Mouse (Mus musculus) hindbrain, embryonic 14.5 days (tissue): ENCODE results near the gene Ncstn. TPM values are rescaled to one million over a fixed set of nuclear protein-coding genes. Genes with fewer than 3 reads are reported as not detected.
A peak's percentile ranks its signal among the peaks of the same experiment; 100 is the strongest.

Source experiments
- ATAC-seq: fragments of 200-750 bp; cut with Nextera tagmentation; 2 replicates; pipeline ENCODE4 v1.8.0; 2017; ENCODE audit warnings: moderate number of reproducible peaks, mild to moderate bottlenecking, moderate TSS enrichment, moderate library complexity; ENCODE audit not compliant: low FRiP score
- DNase-seq: peaks from one replicate; pipeline ENCODE4 v3.0.0-alpha.2; 2015; ENCODE audit warnings: low spot score
- H3K27ac ChIP-seq: fragments of 300-500 bp; sonication (generic); 2 replicates; pipeline ENCODE4 v1.5.1; 2014; ENCODE audit warnings: mild to moderate bottlenecking, moderate library complexity
- H3K27me3 ChIP-seq: fragments of 300-500 bp; sonication (generic); 2 replicates; pipeline ENCODE4 v1.6.1; 2014; ENCODE audit warnings: mild to moderate bottlenecking, low read length, mixed read lengths; ENCODE audit not compliant: control insufficient read depth, insufficient read depth
- H3K36me3 ChIP-seq: fragments of 300-500 bp; sonication (generic); replicated peaks from 2 replicates; pipeline ENCODE4 v1.6.1; 2014; ENCODE audit not compliant: control insufficient read depth, insufficient read depth
- H3K4me1 ChIP-seq: fragments of 300-500 bp; sonication (generic); replicated peaks from 2 replicates; pipeline ENCODE4 v1.6.1; 2014; ENCODE audit warnings: antibody characterized with exemption, low read length, mixed read lengths; ENCODE audit not compliant: control insufficient read depth, insufficient read depth
- H3K4me2 ChIP-seq: fragments of 300-500 bp; sonication (generic); replicated peaks from 2 replicates; pipeline ENCODE4 v1.6.1; 2014; ENCODE audit warnings: mild to moderate bottlenecking, moderate library complexity
- H3K4me3 ChIP-seq: fragments of 300-500 bp; sonication (generic); replicated peaks from 2 replicates; pipeline ENCODE4 v1.5.1; 2014; ENCODE audit warnings: mild to moderate bottlenecking, low read length
- H3K9ac ChIP-seq: fragments of 300-500 bp; sonication (generic); 2 replicates; pipeline ENCODE4 v1.6.1; 2014
- H3K9me3 ChIP-seq: fragments of 300-500 bp; sonication (generic); 2 replicates; pipeline ENCODE4 v1.6.1; 2016; ENCODE audit warnings: low read length; ENCODE audit not compliant: control insufficient read depth
- WGBS: fragments of 180-500 bp; shearing (Covaris S2); extraction: QIAGEN DNeasy Blood & Tissue Kit; methylation state at CpG from one replicate; pipeline ENCODE4 v1.1.7; 2014; 5-methylcytosine and 5-hydroxymethylcytosine counted together
- polyA plus RNA-seq: library from polyadenylated mRNA; unstranded; fragments of >200 nt; fragmentation: Nextera tagmentation; extraction: Ambion mirVana; gene quantifications from 2 replicates; pipeline ENCODE4 v1.2.1, GENCODE M21; 2014

Gene Ncstn
- polyA plus RNA-seq, 1 experiment from 2014 or later, result 111 TPM

DNA sequence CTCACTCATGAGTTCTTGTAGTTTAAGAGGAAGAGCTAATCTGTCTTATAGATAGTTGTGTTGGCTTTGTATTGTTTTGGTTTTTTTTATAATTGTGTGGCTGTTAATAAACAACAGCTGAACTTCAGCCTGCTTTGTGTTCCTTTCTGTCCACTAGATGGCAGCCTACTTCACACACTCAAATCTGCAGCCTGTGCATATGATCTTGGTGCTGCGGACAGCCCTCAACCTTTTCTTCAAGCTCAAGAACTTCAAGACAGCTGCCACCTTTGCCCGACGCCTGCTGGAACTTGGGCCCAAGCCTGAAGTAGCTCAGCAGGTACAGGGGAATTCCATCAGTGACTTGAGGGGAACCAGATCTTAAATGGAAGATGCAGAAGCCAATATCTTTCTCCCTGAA is 37.1 kb upstream of the Ncstn start:
- Histone ChIP-seq H3K4me2 (no peak overlapping the region), H3K9me3 (no peaks in the 10 kb centered on the region), H3K27ac (no peak overlapping the region), H3K27me3 (no peaks in the 10 kb centered on the region), H3K4me3 (no peak overlapping the region), H3K9ac (no peak overlapping the region), H3K4me1 (no peaks in the 10 kb centered on the region), H3K36me3 (peaks cover 91% of the 10 kb centered on the region)
- DNase-seq, result peak; percentile 77
- ATAC-seq, result peak; percentile 49; the same call in 1 of the 2 replicates
- WGBS, result 55% methylated on average over 3 of the region's 3 CpGs

DNA sequence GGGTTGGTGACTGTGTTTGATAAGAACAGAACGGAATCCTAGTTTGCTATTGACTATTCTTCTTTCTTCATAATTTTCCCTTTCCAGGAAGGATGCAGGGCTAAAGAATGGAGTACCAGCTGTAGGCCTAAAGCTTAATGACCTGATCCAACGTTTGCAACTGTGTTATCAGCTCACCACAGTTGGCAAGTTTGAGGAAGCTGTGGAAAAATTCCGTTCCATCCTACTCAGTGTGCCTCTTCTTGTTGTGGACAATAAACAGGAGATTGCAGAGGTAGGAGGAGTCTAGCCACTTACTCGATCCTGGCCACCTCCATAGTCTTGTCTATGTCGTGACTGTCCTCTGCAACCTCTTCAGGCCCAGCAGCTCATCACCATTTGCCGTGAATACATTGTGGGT is 36.5 kb upstream of the Ncstn start:
- no peak for DNase-seq
- H3K9ac ChIP-seq, result no peak overlapping the region
- no peaks in the 10 kb centered on the region for H3K9me3 ChIP-seq
- H3K27ac ChIP-seq, result no peak overlapping the region
- no peak overlapping the region for H3K4me2 ChIP-seq
- no peaks in the 10 kb centered on the region for H3K4me1 ChIP-seq
- no peaks in the 10 kb centered on the region for H3K27me3 ChIP-seq
- ATAC-seq, result no peak
- H3K36me3 ChIP-seq, result peaks cover 94% of the 10 kb centered on the region
- no peak overlapping the region for H3K4me3 ChIP-seq
- WGBS, result 93% methylated on average over 6 of the region's 6 CpGs

DNA sequence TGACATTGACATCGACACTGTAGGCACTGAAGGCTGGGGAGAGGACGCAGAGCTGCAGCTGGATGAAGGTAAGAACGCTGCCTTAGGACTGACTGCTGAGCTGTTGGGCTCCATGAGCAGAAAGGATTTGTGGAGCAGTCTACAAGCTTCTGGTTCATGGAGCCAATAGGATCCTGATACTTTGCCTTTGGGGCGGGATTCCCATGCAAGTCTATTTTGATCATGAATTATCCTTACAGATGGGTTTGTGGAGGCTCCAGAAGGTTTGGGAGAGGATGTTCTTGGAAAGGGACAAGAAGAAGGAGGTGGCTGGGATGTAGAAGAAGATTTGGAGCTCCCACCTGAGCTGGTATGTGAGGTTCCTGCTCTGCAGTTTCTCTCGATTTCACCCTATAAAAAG is 34.4 kb upstream of the Ncstn start:
- no peak for DNase-seq
- no peaks in the 10 kb centered on the region for H3K4me1 ChIP-seq
- no peak for ATAC-seq
- no peak overlapping the region for H3K4me3 ChIP-seq
- peaks cover 99% of the 10 kb centered on the region for H3K36me3 ChIP-seq
- no peaks in the 10 kb centered on the region for H3K9me3 ChIP-seq
- H3K27me3 ChIP-seq, result no peaks in the 10 kb centered on the region
- WGBS, result 91% methylated on average over 5 of the region's 5 CpGs
- H3K27ac ChIP-seq, result no peak overlapping the region
- no peak overlapping the region for H3K4me2 ChIP-seq
- H3K9ac ChIP-seq, result no peak overlapping the region

- H3K4me1 ChIP-seq, result no peaks in the 10 kb centered on the region; the same call in 1 of the 2 replicates
- ATAC-seq, result peak; percentile 85
- H3K4me3 ChIP-seq, result no peak overlapping the region
- no peak for DNase-seq
- no peak overlapping the region for H3K9ac ChIP-seq
- no peaks in the 10 kb centered on the region for H3K9me3 ChIP-seq
- peaks cover 98% of the 10 kb centered on the region for H3K36me3 ChIP-seq
- H3K27ac ChIP-seq, result no peak overlapping the region
- no peak overlapping the region for H3K4me2 ChIP-seq
- no peaks in the 10 kb centered on the region for H3K27me3 ChIP-seq
- WGBS, result 56% methylated on average over 10 of the region's 10 CpGs
Measured at GRCm38 (mm10) chr1:172107777-172108477, 25.3 kb upstream of the Ncstn start.

DNA sequence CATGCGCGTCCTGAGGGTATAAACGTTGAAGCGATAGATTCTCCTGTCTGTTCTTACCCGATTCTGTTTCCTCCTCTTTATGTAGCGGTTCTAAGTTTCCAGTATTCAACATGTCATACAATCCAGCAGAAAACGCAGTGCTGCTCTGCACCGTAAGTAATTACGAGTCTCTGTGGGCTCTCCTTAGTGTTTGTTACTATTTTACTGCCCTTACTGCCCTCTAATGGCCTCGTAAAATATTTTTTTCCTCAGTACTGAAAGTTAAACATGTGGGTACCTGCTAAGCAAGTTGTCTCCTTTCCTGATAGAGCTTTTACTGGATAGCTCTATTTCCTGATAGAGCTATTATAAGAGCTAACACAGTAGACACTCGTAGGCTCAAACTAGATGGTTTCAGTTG is 22.5 kb upstream of the Ncstn start:
- 81% methylated on average over 11 of the region's 11 CpGs for WGBS
- no peak overlapping the region for H3K4me3 ChIP-seq
- peaks cover 97% of the 10 kb centered on the region for H3K36me3 ChIP-seq
- H3K4me1 ChIP-seq, result no peaks in the 10 kb centered on the region; the same call in 1 of the 2 replicates
- H3K9ac ChIP-seq, result no peak overlapping the region
- no peaks in the 10 kb centered on the region for H3K9me3 ChIP-seq
- ATAC-seq (no peak), DNase-seq (no peak)
- H3K27me3 ChIP-seq, result no peaks in the 10 kb centered on the region
- no peak overlapping the region for H3K4me2 ChIP-seq
- H3K27ac ChIP-seq, result no peak overlapping the region

DNA sequence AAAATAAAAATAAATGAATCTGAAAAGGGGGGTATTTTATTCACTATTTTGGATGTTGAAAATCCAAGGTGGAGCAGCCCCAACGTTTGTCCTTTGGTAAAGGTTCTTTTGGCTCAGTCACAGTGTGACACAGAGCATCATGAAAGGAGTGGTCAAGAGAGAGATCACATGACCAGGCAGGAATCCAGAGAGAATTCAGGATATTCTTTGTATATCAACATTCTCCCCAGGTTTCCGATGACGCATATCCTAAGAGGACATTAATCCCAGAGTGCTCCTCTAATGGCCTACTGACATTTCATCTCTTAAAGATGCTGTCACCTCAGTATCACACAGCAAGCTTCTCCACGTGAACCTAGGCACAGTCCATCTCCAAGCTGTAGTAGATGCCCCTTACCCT is 21.0 kb upstream of the Ncstn start:
- Histone ChIP-seq H3K4me2 (no peak overlapping the region), H3K4me1 (no peaks in the 10 kb centered on the region; the same call in 1 of the 2 replicates), H3K9me3 (no peaks in the 10 kb centered on the region), H3K4me3 (no peak overlapping the region), H3K27me3 (no peaks in the 10 kb centered on the region), H3K27ac (no peak overlapping the region), H3K36me3 (peaks cover 95% of the 10 kb centered on the region), H3K9ac (no peak overlapping the region)
- no peak for DNase-seq
- 89% methylated on average over 4 of the region's 4 CpGs for WGBS
- ATAC-seq, result no peak

- DNase-seq (no peak), ATAC-seq (no peak)
- Histone ChIP-seq H3K9me3 (no peaks in the 10 kb centered on the region), H3K4me3 (no peak overlapping the region), H3K36me3 (peaks cover 87% of the 10 kb centered on the region), H3K27ac (no peak overlapping the region), H3K4me2 (no peak overlapping the region), H3K4me1 (no peaks in the 10 kb centered on the region), H3K27me3 (no peaks in the 10 kb centered on the region), H3K9ac (no peak overlapping the region)
- WGBS, result 80% methylated on average over 6 of the region's 6 CpGs
Measured at GRCm38 (mm10) chr1:172099325-172100033, 16.9 kb upstream of the Ncstn start.

DNA sequence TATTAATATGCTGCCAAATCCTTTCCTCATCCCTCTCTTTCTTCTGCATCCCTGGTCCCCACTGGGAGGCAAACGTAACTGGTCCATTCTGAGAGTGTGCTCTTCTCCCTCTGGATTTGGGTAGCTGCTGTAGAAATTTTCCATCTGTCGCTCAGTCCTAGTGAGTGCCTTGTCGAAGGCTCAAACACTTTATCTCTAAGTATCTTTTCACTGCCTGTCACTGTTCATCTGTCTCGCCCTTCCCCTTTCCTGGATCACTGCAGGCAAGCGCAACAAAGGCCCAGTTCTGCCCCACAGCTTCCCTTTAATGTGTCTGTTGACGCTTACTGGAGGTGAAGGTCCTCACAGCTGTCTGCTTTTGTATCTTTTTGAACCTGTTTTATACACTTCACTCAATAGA is 12.6 kb upstream of the Ncstn start:
- no peak for ATAC-seq
- 22% methylated on average over 6 of the region's 6 CpGs for WGBS
- no peaks in the 10 kb centered on the region for H3K4me1 ChIP-seq
- 0 out of 2 replicates have a peak overlapping the region, but pooled peaks have one; percentile 1 for H3K27ac ChIP-seq
- H3K27me3 ChIP-seq, result no peaks in the 10 kb centered on the region
- no peak overlapping the region for H3K4me3 ChIP-seq
- no peak overlapping the region; the same call in 1 of the 2 replicates for H3K9ac ChIP-seq
- H3K36me3 ChIP-seq, result peaks cover 85% of the 10 kb centered on the region
- no peaks in the 10 kb centered on the region for H3K9me3 ChIP-seq
- no peak for DNase-seq
- H3K4me2 ChIP-seq, result no peak overlapping the region

GRCm38 (mm10) chr1:172094295-172094694 is 11.7 kb upstream of the Ncstn start:
- peaks cover 85% of the 10 kb centered on the region for H3K36me3 ChIP-seq
- H3K4me1 ChIP-seq, result no peaks in the 10 kb centered on the region
- DNase-seq (no peak), ATAC-seq (no peak)
- no peak overlapping the region for H3K4me2 ChIP-seq
- no peaks in the 10 kb centered on the region for H3K27me3 ChIP-seq
- H3K4me3 ChIP-seq, result no peak overlapping the region
- no peak overlapping the region for H3K9ac ChIP-seq
- no peaks in the 10 kb centered on the region for H3K9me3 ChIP-seq
- no peak overlapping the region for H3K27ac ChIP-seq
